Mouse (Mus musculus): ENCODE results near the gene Cds1.

Cds1 gene

GRCm38 (mm10) chr5:101764554-101765347, at the start of gene Cds1:
TSS of gene Cds1 (plus strand) at chr5:101765130.
- DNase-seq (ENCODE audit: extremely low read depth, low read depth, low spot score), result peak; percentile 80

GRCm38 (mm10) chr5:101724216-101724615, 40.7 kb upstream of the Cds1 start:
- DNase-seq (ENCODE audit: extremely low read depth, low read depth, low spot score), result no peak

GRCm38 (mm10) chr5:101724756-101725155, 40.2 kb upstream of the Cds1 start:
- DNase-seq (ENCODE audit: extremely low read depth, low read depth, low spot score), result peak; percentile 69

- DNase-seq (ENCODE audit: extremely low read depth, low read depth, low spot score), result peak; percentile 74
These were observed 39.2 kb upstream of the Cds1 start for GRCm38 (mm10) chr5:101725703-101726102.

GRCm38 (mm10) chr5:101726371-101726770, 38.6 kb upstream of the Cds1 start:
- no peak for DNase-seq (ENCODE audit: extremely low read depth, low read depth, low spot score)

GRCm38 (mm10) chr5:101728304-101728905, 36.5 kb upstream of the Cds1 start:
- no peak for DNase-seq (ENCODE audit: extremely low read depth, low read depth, low spot score)

GRCm38 (mm10) chr5:101737341-101737740, 27.6 kb upstream of the Cds1 start:
- no peak for DNase-seq (ENCODE audit: extremely low read depth, low read depth, low spot score)

- DNase-seq (ENCODE audit: extremely low read depth, low read depth, low spot score), result no peak
These were observed 24.3 kb upstream of the Cds1 start for GRCm38 (mm10) chr5:101740471-101741223.

- DNase-seq (ENCODE audit: extremely low read depth, low read depth, low spot score), result no peak
These were observed 23.7 kb upstream of the Cds1 start for GRCm38 (mm10) chr5:101741224-101741591.

GRCm38 (mm10) chr5:101742014-101742413, 22.9 kb upstream of the Cds1 start:
- DNase-seq (ENCODE audit: extremely low read depth, low read depth, low spot score), result peak; percentile 92

GRCm38 (mm10) chr5:101742425-101742824, 22.5 kb upstream of the Cds1 start:
- DNase-seq (ENCODE audit: extremely low read depth, low read depth, low spot score), result peak; percentile 98

- DNase-seq (ENCODE audit: extremely low read depth, low read depth, low spot score), result peak; percentile 96
These were observed 20.0 kb upstream of the Cds1 start for GRCm38 (mm10) chr5:101744886-101745285.

GRCm38 (mm10) chr5:101753680-101754079, 11.2 kb upstream of the Cds1 start:
- no peak for DNase-seq (ENCODE audit: extremely low read depth, low read depth, low spot score)

GRCm38 (mm10) chr5:101757669-101758068, 7.3 kb upstream of the Cds1 start:
- DNase-seq (ENCODE audit: extremely low read depth, low read depth, low spot score), result no peak

- no peak for DNase-seq (ENCODE audit: extremely low read depth, low read depth, low spot score)
These were observed 3.2 kb upstream of the Cds1 start for GRCm38 (mm10) chr5:101761685-101762084.

GRCm38 (mm10) chr5:101763571-101763970, 1.4 kb upstream of the Cds1 start:
- DNase-seq (ENCODE audit: extremely low read depth, low read depth, low spot score), result no peak

- DNase-seq (ENCODE audit: extremely low read depth, low read depth, low spot score), result no peak
These were observed 516 bp downstream of the Cds1 start for GRCm38 (mm10) chr5:101765390-101765901.

GRCm38 (mm10) chr5:101766248-101766647, 1.3 kb downstream of the Cds1 start:
- DNase-seq (ENCODE audit: extremely low read depth, low read depth, low spot score), result no peak

GRCm38 (mm10) chr5:101767086-101767485, 2.2 kb downstream of the Cds1 start:
- DNase-seq (ENCODE audit: extremely low read depth, low read depth, low spot score), result no peak

- DNase-seq (ENCODE audit: extremely low read depth, low read depth, low spot score), result no peak
These were observed 2.6 kb downstream of the Cds1 start for GRCm38 (mm10) chr5:101767486-101767885.

GRCm38 (mm10) chr5:101768558-101768957, 3.6 kb downstream of the Cds1 start:
- no peak for DNase-seq (ENCODE audit: extremely low read depth, low read depth, low spot score)

GRCm38 (mm10) chr5:101772621-101773020, 7.7 kb downstream of the Cds1 start:
- no peak for DNase-seq (ENCODE audit: extremely low read depth, low read depth, low spot score)

Measured in fat pad, adult 2 months (tissue).